Mouse (Mus musculus): Measurements from ENCODE around the gene Vps37b. TPM values are rescaled to one million over a fixed set of nuclear protein-coding genes. Genes with fewer than 3 reads are reported as not detected.

Vps37b gene
- polyA plus RNA-seq, 1 experiment, result 119 TPM

DNA sequence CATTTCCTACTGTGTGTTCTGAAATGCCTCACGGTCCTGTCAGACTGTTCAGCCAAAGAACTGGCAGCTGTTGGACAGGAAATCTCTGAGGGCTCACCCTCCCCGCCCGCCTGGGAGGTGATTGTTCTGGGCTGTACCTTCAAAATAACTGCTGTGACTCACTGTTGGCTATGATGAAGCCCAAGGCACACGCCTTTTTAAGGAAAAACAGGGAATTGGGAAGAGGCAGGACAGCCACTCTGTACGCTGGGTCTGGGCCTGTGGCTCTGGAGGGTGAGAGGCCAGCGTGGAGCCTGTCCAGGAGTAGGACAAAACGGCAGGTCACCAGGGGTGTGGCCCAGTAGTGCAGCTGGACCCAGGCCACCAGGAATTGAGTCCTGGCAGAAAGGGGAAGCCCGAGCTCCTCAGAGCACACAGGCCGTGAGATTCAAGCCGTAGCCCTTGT, 39.9 kb downstream of the Vps37b start:
- Histone ChIP-seq H3K27ac (ENCODE audit: control insufficient read depth, insufficient read depth, low read length) (no peak overlapping the region), H3K36me3 (ENCODE audit: control insufficient read depth, insufficient read depth, low read length) (no peaks in the 10 kb centered on the region), H3K4me3 (ENCODE audit: control insufficient read depth, insufficient read depth, low read length) (no peak overlapping the region), H3K27me3 (ENCODE audit: control insufficient read depth, insufficient read depth, low read length) (no peaks in the 10 kb centered on the region), H3K4me1 (replicated peaks; ENCODE audit: control insufficient read depth, insufficient read depth, low read length) (no peaks in the 10 kb centered on the region)
- TF ChIP-seq CTCF (IDR thresholded peaks at IDR 0.05; ENCODE audit: borderline replicate concordance, control insufficient read depth, extremely low read depth, insufficient read depth, low read length, poor library complexity) (no peak), POLR2A (IDR thresholded peaks at IDR 0.05; ENCODE audit: control insufficient read depth, extremely low read depth, insufficient read depth, low read length, poor library complexity) (no peak)
- DNase-seq, result no peak
- 79% methylated on average over 10 of the region's 10 CpGs for WGBS

DNA sequence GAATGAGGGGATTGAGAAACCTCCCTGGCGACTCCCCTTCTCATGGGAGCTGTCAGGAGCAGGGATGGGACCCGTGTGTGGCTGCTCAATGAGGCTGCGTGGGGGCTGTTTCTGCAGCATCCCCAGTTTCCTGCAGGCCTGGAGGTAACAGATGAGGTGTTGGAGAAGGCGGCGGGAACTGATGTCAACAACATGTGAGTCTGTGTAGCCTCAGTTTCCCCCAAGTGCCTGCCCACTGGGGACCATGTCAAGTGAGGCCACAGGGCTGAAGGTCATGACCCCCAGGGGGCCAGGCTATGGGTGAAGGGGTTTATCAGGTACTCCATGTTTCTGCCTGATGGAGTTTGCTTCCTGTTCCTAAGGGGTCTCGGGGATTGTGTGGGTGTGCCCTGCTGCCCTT, 40.7 kb downstream of the Vps37b start:
- no peak for TF ChIP-seq POLR2A (IDR thresholded peaks at IDR 0.05; ENCODE audit: control insufficient read depth, extremely low read depth, insufficient read depth, low read length, poor library complexity)
- TF ChIP-seq CTCF (IDR thresholded peaks at IDR 0.05; ENCODE audit: borderline replicate concordance, control insufficient read depth, extremely low read depth, insufficient read depth, low read length, poor library complexity), result no peak
- WGBS, result 98% methylated on average over 6 of the region's 6 CpGs

DNA sequence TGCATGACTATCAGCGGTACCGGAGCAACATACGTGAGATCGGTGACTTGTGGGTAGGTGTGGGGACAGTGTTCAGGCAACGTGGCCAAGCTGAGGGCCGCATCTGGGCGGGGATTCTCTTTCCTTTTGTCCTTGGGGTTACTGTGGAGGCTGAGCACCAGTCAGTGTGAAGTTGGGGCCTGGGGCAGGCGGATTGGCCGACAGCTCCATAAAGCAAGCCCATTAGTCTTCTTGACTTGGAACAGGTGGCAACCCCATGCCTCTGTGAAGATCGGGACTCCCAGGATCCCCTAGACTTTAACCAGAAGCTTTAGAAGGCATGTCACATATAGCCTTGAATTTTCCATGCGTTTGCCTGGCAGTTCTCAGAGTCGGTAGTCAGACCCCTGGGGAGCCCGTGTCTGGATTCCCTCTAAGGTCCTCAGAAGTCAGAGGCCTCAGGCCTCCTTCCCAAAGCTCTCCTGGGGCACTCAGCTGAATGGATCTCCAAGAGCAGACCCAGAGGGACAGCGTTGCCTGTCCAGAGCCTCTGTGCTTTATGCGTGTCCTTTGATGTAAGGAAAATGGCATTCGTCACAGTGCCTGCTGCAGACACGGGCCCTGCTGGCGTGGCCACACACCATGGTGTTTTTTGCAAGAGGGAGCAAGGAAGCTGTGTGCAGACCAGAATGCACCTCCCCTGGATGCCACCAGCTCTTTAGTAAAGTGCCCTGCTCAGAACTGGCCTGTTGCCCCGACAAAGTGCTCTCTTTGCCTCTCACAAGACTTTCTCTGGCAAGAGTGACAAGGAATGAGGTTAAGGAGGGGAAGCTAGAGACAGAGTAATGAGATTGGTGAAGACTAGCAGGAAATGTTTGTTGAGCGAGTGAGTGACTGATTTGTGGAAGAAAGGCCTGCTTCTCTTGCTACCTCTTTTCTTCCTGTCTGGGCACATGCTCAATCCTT, 41.9 kb downstream of the Vps37b start:
- TF ChIP-seq POLR2A (IDR thresholded peaks at IDR 0.05; ENCODE audit: control insufficient read depth, extremely low read depth, insufficient read depth, low read length, poor library complexity) (no peak), CTCF (IDR thresholded peaks at IDR 0.05; ENCODE audit: borderline replicate concordance, control insufficient read depth, extremely low read depth, insufficient read depth, low read length, poor library complexity) (no peak)
- H3K4me1 ChIP-seq (replicated peaks; ENCODE audit: control insufficient read depth, insufficient read depth, low read length), result no peaks in the 10 kb centered on the region
- no peaks in the 10 kb centered on the region for H3K36me3 ChIP-seq (ENCODE audit: control insufficient read depth, insufficient read depth, low read length)
- no peak overlapping the region for H3K4me3 ChIP-seq (ENCODE audit: control insufficient read depth, insufficient read depth, low read length)
- no peak for DNase-seq
- H3K27me3 ChIP-seq (ENCODE audit: control insufficient read depth, insufficient read depth, low read length), result no peaks in the 10 kb centered on the region
- H3K27ac ChIP-seq (ENCODE audit: control insufficient read depth, insufficient read depth, low read length), result no peak overlapping the region
- 93% methylated on average over 20 of the region's 20 CpGs for WGBS

More for the DNA sequence above, 40.7 kb downstream of the Vps37b start:
- H3K27me3 ChIP-seq (ENCODE audit: control insufficient read depth, insufficient read depth, low read length), result no peaks in the 10 kb centered on the region
- no peak for DNase-seq
- H3K36me3 ChIP-seq (ENCODE audit: control insufficient read depth, insufficient read depth, low read length), result no peaks in the 10 kb centered on the region
- no peak overlapping the region for H3K4me3 ChIP-seq (ENCODE audit: control insufficient read depth, insufficient read depth, low read length)
- no peak overlapping the region for H3K27ac ChIP-seq (ENCODE audit: control insufficient read depth, insufficient read depth, low read length)
- H3K4me1 ChIP-seq (replicated peaks; ENCODE audit: control insufficient read depth, insufficient read depth, low read length), result no peaks in the 10 kb centered on the region

DNA sequence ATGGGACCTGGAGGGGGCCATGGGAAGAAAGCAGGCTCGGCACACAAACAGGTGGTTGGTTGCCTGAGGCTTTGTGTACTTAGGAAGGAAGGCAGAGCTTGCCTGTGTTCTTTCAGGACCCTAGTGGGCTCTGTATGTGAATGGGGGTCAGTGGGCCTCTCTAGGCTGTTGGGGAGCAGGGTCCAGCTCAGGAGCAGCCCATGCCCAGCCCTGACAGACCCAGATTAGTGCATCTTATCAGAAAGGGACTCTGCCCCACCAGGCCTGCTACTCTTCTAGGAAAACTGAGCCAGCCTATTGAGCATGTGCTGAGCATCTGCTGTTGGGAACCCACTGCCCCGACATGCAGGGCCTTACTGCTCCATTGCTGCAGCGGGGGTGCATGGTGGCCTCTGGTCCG, 44.6 kb downstream of the Vps37b start:
- TF ChIP-seq CTCF (IDR thresholded peaks at IDR 0.05; ENCODE audit: borderline replicate concordance, control insufficient read depth, extremely low read depth, insufficient read depth, low read length, poor library complexity) (no peak), POLR2A (IDR thresholded peaks at IDR 0.05; ENCODE audit: control insufficient read depth, extremely low read depth, insufficient read depth, low read length, poor library complexity) (no peak)
- H3K4me1 ChIP-seq (replicated peaks; ENCODE audit: control insufficient read depth, insufficient read depth, low read length), result no peaks in the 10 kb centered on the region
- no peak for DNase-seq
- no peaks in the 10 kb centered on the region for H3K36me3 ChIP-seq (ENCODE audit: control insufficient read depth, insufficient read depth, low read length)
- 90% methylated on average over 4 of the region's 4 CpGs for WGBS
- no peak overlapping the region for H3K4me3 ChIP-seq (ENCODE audit: control insufficient read depth, insufficient read depth, low read length)
- H3K27me3 ChIP-seq (ENCODE audit: control insufficient read depth, insufficient read depth, low read length), result no peaks in the 10 kb centered on the region
- H3K27ac ChIP-seq (ENCODE audit: control insufficient read depth, insufficient read depth, low read length), result no peak overlapping the region

DNA sequence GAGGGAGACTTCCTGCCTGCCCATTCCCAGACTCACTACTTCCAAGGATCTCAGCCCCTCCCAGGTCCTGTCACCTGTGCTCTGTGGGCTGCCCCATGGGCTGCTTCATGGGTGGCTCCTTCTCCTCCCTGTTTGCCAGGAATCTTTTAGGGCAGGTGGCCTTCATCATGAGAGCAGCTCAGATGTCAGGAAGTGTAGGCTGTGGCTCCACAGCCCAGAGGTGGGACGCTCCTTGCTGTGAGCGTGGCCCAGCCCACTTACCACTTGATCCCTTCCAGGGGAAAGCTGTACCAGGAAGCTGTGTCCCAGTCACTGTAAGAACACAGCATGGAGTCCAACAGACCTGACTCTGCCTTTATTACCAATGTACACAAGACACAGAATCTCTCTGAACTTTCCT, 45.1 kb downstream of the Vps37b start:
- no peak overlapping the region for H3K27ac ChIP-seq (ENCODE audit: control insufficient read depth, insufficient read depth, low read length)
- WGBS, result 76% methylated on average over 2 of the region's 2 CpGs
- H3K27me3 ChIP-seq (ENCODE audit: control insufficient read depth, insufficient read depth, low read length), result no peaks in the 10 kb centered on the region
- H3K36me3 ChIP-seq (ENCODE audit: control insufficient read depth, insufficient read depth, low read length), result no peaks in the 10 kb centered on the region
- H3K4me3 ChIP-seq (ENCODE audit: control insufficient read depth, insufficient read depth, low read length), result no peak overlapping the region
- no peak for DNase-seq
- no peaks in the 10 kb centered on the region for H3K4me1 ChIP-seq (replicated peaks; ENCODE audit: control insufficient read depth, insufficient read depth, low read length)
- TF ChIP-seq POLR2A (IDR thresholded peaks at IDR 0.05; ENCODE audit: control insufficient read depth, extremely low read depth, insufficient read depth, low read length, poor library complexity), result no peak
- no peak for TF ChIP-seq CTCF (IDR thresholded peaks at IDR 0.05; ENCODE audit: borderline replicate concordance, control insufficient read depth, extremely low read depth, insufficient read depth, low read length, poor library complexity)

DNA sequence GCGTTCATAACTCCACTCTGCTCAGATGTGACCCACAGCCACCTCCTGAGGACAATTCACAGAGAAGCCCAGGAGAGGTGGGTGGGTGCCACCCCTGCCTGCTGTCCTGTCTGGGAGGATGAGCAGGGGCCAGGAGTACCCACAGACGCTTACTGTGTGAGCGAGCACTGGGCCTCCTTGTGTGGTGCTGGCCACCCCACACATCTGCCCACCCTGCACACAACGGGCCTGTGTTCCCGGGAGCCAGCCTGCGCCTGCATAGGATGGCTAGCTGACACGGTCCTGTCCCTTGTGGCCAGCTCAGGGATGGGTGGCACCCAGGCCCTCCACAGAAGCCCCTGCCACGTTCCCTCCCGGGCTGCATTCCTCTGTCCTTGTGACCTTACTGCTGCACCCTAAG, 46.6 kb downstream of the Vps37b start:
- 95% methylated on average over 9 of the region's 9 CpGs for WGBS
- H3K27ac ChIP-seq (ENCODE audit: control insufficient read depth, insufficient read depth, low read length), result no peak overlapping the region
- no peak for DNase-seq

More for the DNA sequence above, 46.6 kb downstream of the Vps37b start:
- Histone ChIP-seq H3K27me3 (ENCODE audit: control insufficient read depth, insufficient read depth, low read length) (no peaks in the 10 kb centered on the region), H3K4me1 (replicated peaks; ENCODE audit: control insufficient read depth, insufficient read depth, low read length) (no peaks in the 10 kb centered on the region), H3K4me3 (ENCODE audit: control insufficient read depth, insufficient read depth, low read length) (no peak overlapping the region), H3K36me3 (ENCODE audit: control insufficient read depth, insufficient read depth, low read length) (no peaks in the 10 kb centered on the region)
- TF ChIP-seq CTCF (IDR thresholded peaks at IDR 0.05; ENCODE audit: borderline replicate concordance, control insufficient read depth, extremely low read depth, insufficient read depth, low read length, poor library complexity), result no peak
- no peak for TF ChIP-seq POLR2A (IDR thresholded peaks at IDR 0.05; ENCODE audit: control insufficient read depth, extremely low read depth, insufficient read depth, low read length, poor library complexity)

Data from thymus, adult 2 months (tissue).